Mouse (Mus musculus) Patski (cell line): ENCODE data around the gene Mvb12a. TPM values are rescaled to one million over a fixed set of nuclear protein-coding genes. Genes with fewer than 3 reads are reported as not detected.
"Not testable (repeated sequence)": the region's sequence is repeated elsewhere in the genome, so short reads cannot be mapped to it uniquely, and the experiment has no call there.

Experiments used
- ATAC-seq: fragments of 100-300 bp; one replicate; pipeline ENCODE4 v1.8.0; 2021
- CTCF ChIA-PET: fragments of 350-600 bp; sonication (Branson Sonifier 250); formaldehyde crosslinking; loops from one replicate; lab custom pipeline; 2022; ENCODE audit warnings: inconsistent platforms; lab: Charles Lee
- POLR2A ChIA-PET: fragments of 350-600 bp; sonication (Branson Sonifier 250); formaldehyde crosslinking; loops from one replicate; lab custom pipeline; 2022; ENCODE audit warnings: antibody characterized with exemption, inconsistent platforms; lab: Charles Lee
- DNase-seq: peaks from one replicate; pipeline ENCODE4 v3.0.0-alpha.2; 2011; ENCODE audit warnings: low read depth, low spot score
- H3K27me3 ChIP-seq: fragments of 371-371 bp; one replicate; pipeline ENCODE4 v1.5.1; 2021
- CTCF ChIP-seq: fragments of 100-300 bp; IDR thresholded peaks from one replicate; pipeline ENCODE4 v1.5.1; 2021
- in situ Hi-C: fragments of 300-500 bp; cut with MboI; formaldehyde crosslinking; loops from 3 replicates; pipeline ENCODE4 v1.11.1; 2018; ENCODE audit warnings: low pct_unique_long_range_greater_than_20kb, mixed read lengths
- polyA plus RNA-seq: library from polyadenylated mRNA; unstranded; gene quantifications from one replicate; pipeline ENCODE4 v1.2.3, GENCODE M21; 2021

Mvb12a gene
- polyA plus RNA-seq, 1 experiment from 2014 or later = 103 TPM

DNA sequence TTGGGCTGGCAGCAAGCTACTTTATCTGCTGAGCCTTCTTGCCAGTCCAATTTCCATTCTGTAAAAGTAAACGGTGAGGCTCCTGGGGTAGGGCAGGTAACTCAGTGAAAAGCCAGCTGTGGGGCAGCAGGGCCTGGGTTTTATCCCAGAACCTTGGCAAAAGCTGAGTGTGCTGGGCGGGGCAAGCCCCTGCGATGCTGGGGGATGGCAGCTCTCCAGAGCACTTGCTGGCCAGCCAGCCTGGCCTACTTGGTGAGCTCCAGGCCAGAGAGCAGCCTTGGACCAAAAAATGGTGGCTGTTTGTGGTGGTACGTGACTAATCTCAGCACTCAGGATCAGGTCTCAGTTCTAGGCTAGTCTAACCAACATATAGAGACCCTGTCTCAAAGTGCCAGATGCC is 36.7 kb upstream of the Mvb12a start:
- no peak for TF ChIP-seq CTCF
- ChIA-PET CTCF (interaction anchor here (1.0 to 1.6 kb wide), 4 partner anchors 9 to 25 kb away, joined by 3 to 5 read pairs (median 4); no protein-coding TSS in a partner anchor), POLR2A (interaction anchor here (1.3 kb wide), 1 partner anchor 18 kb away, joined by 4 read pairs; the partner anchor contains the start of gene Gtpbp3)
- in situ Hi-C loops = no loop called here
- peaks cover 16% of the 10 kb centered on the region for H3K27me3 ChIP-seq
- DNase-seq = no peak
- ATAC-seq = no peak

GRCm38 (mm10) chr8:71507589-71508104 is 35.1 kb upstream of the Mvb12a start:
- in situ Hi-C loops = no loop called here
- ChIA-PET POLR2A (interaction anchor here (0.8 kb wide), 1 partner anchor 22 kb away, joined by 3 read pairs; no protein-coding TSS in a partner anchor), CTCF (interaction anchor here (0.9 to 4.0 kb wide), 5 partner anchors 9 to 30 kb away, joined by 4 to 22 read pairs (median 9); no protein-coding TSS in a partner anchor)
- no peak for TF ChIP-seq CTCF
- DNase-seq (no peak), ATAC-seq (peak; percentile 17)
- peaks cover 24% of the 10 kb centered on the region for H3K27me3 ChIP-seq

- ChIA-PET CTCF (interaction anchor here (0.9 to 4.0 kb wide), 4 partner anchors 9 to 13 kb away, joined by 3 to 22 read pairs (median 9); no protein-coding TSS in a partner anchor), POLR2A (interaction anchor here (0.5 to 0.8 kb wide), 2 partner anchors 45 to 97 kb away, joined by 3 to 4 read pairs; partner anchors contain the start of gene Mrpl34)
- in situ Hi-C loops = no loop called here
- TF ChIP-seq CTCF = no peak
- ATAC-seq = no peak
- H3K27me3 ChIP-seq = peaks cover 24% of the 10 kb centered on the region
- DNase-seq = no peak
Observed at GRCm38 (mm10) chr8:71509316-71509715, 33.4 kb upstream of the Mvb12a start.

DNA sequence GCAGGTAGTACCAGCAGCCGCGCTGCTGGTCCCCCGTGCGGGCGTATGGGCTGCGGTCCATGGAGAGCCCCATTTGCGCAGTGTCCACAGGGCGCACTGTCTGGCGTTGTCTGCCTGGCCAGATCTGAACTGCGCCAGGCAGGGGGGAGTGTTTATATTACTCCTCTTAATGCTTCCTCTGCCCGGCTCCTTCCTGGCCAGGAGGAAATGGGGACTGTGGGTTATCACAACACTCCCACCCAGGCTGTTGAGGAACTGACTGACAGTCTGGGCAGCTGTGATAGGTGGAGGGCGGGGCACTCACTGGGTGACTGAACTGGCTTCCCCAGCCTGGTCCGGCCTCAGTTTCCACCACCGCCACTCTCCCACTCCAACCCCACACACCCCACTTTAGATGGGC is 31.1 kb upstream of the Mvb12a start, which contains the start of gene Plvap:
Gene Plvap, minus strand, starts transcription at position 109 of the 400 bp plus-strand sequence.
- in situ Hi-C loops = no loop called here
- POLR2A ChIA-PET = interaction anchor here (0.7 kb wide), 1 partner anchor 58 kb away, joined by 3 read pairs; no protein-coding TSS in a partner anchor
- CTCF ChIA-PET = interaction anchor here (1.1 kb wide), 1 partner anchor 15 kb away, joined by 3 read pairs; no protein-coding TSS in a partner anchor
- no peak for TF ChIP-seq CTCF
- DNase-seq = no peak
- ATAC-seq = no peak
- H3K27me3 ChIP-seq = peaks cover 24% of the 10 kb centered on the region

GRCm38 (mm10) chr8:71513018-71513754 is 29.5 kb upstream of the Mvb12a start:
- ChIA-PET POLR2A (no interaction called here), CTCF (no interaction called here)
- DNase-seq = no peak
- in situ Hi-C loops = no loop called here
- peaks cover 16% of the 10 kb centered on the region for H3K27me3 ChIP-seq
- TF ChIP-seq CTCF = no peak
- ATAC-seq = no peak

DNA sequence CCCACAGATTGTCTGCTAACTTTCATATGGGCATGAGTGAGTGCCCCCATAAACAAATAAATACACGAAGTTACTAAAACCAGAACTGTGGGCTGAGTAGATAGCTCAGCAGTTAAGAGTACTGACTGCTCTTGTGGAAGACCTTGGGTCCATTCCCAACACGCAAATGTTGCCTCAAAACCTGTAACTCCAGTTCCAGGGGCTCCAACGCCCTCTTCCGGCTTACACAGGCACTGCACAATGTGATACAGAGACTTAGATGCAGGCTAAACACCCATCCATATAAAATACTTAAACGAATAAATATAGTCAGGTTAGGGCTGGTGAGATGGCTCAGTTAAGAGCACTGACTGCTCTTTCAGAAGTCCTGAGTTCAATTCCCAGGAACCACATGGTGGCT is 27.7 kb upstream of the Mvb12a start:
- TF ChIP-seq CTCF = no peak
- CTCF ChIA-PET = no interaction called here
- in situ Hi-C loops = no loop called here
- POLR2A ChIA-PET = no interaction called here
- H3K27me3 ChIP-seq = peaks cover 12% of the 10 kb centered on the region
- DNase-seq = no peak
- ATAC-seq = no peak

DNA sequence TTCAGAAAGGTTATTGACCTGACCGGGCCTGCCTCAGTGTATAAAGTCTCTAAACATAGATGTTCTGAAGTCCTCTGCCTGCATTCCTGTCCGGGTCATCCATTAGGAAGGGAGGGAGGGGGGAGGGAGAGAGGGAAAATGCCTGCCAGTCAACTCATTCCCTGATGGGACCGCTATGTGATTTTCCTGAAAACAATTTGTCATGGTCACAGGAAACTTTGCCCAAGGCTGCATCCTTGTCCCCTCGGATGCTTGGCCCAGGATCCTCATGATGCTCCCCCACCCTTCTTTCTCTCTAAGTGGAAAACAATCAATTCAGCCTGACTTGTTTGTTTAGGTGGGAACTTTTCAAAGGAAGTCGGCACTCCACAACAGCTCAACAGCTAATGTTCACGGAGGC is 25.9 kb upstream of the Mvb12a start:
- CTCF ChIA-PET = interaction anchor here (0.6 kb wide), 1 partner anchor 23 kb away, joined by 3 read pairs; no protein-coding TSS in a partner anchor
- DNase-seq (no peak), ATAC-seq (no peak)
- no peak for TF ChIP-seq CTCF
- H3K27me3 ChIP-seq = no peaks in the 10 kb centered on the region
- POLR2A ChIA-PET = interaction anchor here (0.7 kb wide), 1 partner anchor 20 kb away, joined by 3 read pairs; no protein-coding TSS in a partner anchor
- in situ Hi-C loops = no loop called here

DNA sequence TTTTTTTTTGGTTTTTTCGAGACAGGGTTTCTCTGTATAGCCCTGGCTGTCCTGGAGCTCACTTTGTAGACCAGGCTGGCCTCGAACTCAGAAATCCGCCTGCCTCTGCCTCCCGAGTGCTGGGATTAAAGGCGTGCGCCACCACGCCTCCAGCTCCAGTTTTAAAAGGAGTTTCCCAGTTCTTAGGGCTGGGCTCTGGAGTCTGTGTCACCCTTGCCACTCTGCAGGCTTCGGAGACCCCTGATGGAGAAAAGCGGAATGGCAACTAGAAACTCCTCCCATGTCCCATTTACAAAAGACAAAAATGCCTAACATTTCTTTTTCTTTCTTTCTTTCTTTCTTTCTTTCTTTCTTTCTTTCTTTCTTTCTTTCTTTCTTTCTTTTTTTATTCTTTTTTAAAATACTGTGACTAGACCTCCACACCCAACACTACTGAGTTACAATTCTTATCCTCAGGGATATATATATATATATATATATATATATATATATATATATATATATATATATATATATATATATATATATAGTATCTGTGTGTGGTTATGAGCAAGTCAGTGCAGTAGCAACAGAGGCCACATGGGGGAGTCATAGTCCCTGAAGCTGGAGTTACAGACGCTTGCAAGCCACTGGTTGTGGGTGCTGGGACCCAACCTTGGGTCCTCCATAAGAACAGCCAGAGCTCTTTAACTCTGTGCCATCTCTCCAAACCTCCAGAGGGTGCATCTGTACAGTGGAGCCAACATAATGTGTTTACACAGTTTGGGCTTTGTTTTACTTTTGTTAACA is 23.5 kb upstream of the Mvb12a start:
- H3K27me3 ChIP-seq, ATAC-seq, in situ Hi-C loops, DNase-seq: not testable (repeated sequence)
- CTCF ChIA-PET = interaction anchor here (0.6 to 3.8 kb wide), 17 partner anchors 11 to 76 kb away, joined by 3 to 29 read pairs (median 5); partner anchors contain the start of genes Ano8, Dda1, Mrpl34 and Slc27a1
- peak; percentile 44 for TF ChIP-seq CTCF
- POLR2A ChIA-PET = interaction anchor here (0.7 to 0.8 kb wide), 2 partner anchors 23 to 30 kb away, joined by 4 read pairs; no protein-coding TSS in a partner anchor

GRCm38 (mm10) chr8:71521634-71522033 is 21.1 kb upstream of the Mvb12a start:
- peak; percentile 66 for DNase-seq
- peak; percentile 96 for ATAC-seq
- TF ChIP-seq CTCF = peak; percentile 99
- ChIA-PET CTCF (interaction anchor here (1.1 to 3.8 kb wide), 7 partner anchors 9 to 130 kb away, joined by 3 to 29 read pairs (median 11); partner anchors contain the start of gene Mrpl34), POLR2A (no interaction called here)
- no peaks in the 10 kb centered on the region for H3K27me3 ChIP-seq
- in situ Hi-C loops = loop anchor here (5.0 kb wide), 2 partner anchors 34 to 79 kb away; partner anchors contain the start of genes Ano8 and Gtpbp3
